ENCODE assay signal across 26 mouse cellular contexts in the genomic region with DNA sequence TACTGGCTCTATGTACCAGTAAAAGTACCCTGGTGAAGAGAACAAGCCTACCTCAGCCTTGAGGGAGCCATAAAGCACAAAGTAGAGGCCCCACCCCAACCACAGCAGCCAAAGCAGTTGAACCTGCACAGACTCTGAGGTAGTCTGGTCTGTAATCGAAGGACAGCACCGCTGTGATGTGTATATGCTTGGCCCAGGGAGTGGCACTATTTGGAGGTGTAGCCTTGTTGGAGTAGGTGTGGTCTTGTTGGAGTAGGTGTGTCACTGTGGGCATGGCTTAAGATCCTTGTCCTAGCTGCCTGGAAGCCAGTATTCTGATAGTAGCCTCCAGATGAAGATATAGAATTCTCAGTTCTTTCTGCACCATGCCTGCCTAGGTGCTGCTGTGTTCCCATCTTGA. TPM values are rescaled to one million over a fixed set of nuclear protein-coding genes. Genes with fewer than 3 reads are reported as not detected.
A peak's percentile ranks its signal among the peaks of the same experiment; 100 is the strongest.
DNase-seq lines count a peak whose midpoint lies in the region; ATAC-seq and TF ChIP-seq lines count a peak whose summit lies in the region.
"Had no signal": no experiment of that assay in that cellular context is flagged by ENCODE, and none has a peak within 500 bp of the region (broad histone marks: within the 10 kb centered on the region; RNA-seq: fewer than 3 reads in every experiment).

No protein-coding gene starts in this region.

- H3K4me1 ChIP-seq in intestine, embryonic 15.5 days (replicated peaks), result no peaks in the 10 kb centered on the region
- H3K4me1 ChIP-seq in intestine, postnatal 0 days (replicated peaks; ENCODE audit: control insufficient read depth, insufficient read depth, low read length), result no peaks in the 10 kb centered on the region
- H3K4me1 ChIP-seq in stomach, embryonic 16.5 days (ENCODE audit: control insufficient read depth, insufficient read depth, low read length), result no peaks in the 10 kb centered on the region
- no peaks in the 10 kb centered on the region for H3K4me1 ChIP-seq in embryonic facial prominence, embryonic 10.5 days
- H3K4me1 ChIP-seq: embryonic facial prominence, embryonic 12.5 days; embryonic facial prominence, embryonic 15.5 days; heart, embryonic 15.5 days had no signal

- no peak for DNase-seq in adrenal gland, adult (ENCODE audit: inconsistent age in 2 of 2, low spot score in 1 of 2)
- no peak for DNase-seq in retina, embryonic 14.5 days (ENCODE audit: low spot score)
- no peak for DNase-seq in embryonic facial prominence, embryonic 10.5 days (ENCODE audit: low spot score)
- DNase-seq: adrenal gland, adult 8-10 months; adrenal gland, postnatal 25 days; cerebellum, adult 18-20 months; cerebellum, adult 9-10 months; cerebellum, postnatal 14 days; forebrain, postnatal 0 days; gastrocnemius, adult 2 months; gastrocnemius, postnatal 25 days; heart, adult 18-20 months; heart, postnatal 10 days; heart, postnatal 36 days had no signal

- no peak for TF ChIP-seq CTCF in intestine, postnatal 0 days (IDR thresholded peaks at IDR 0.05; ENCODE audit: low read depth)

- H3K27me3 ChIP-seq in intestine, embryonic 15.5 days (replicated peaks), result no peaks in the 10 kb centered on the region
- no peaks in the 10 kb centered on the region for H3K27me3 ChIP-seq in intestine, postnatal 0 days (replicated peaks; ENCODE audit: control insufficient read depth, insufficient read depth, low read length)
- no peaks in the 10 kb centered on the region for H3K27me3 ChIP-seq in stomach, embryonic 16.5 days (ENCODE audit: control insufficient read depth, insufficient read depth, low read length)
- no peaks in the 10 kb centered on the region for H3K27me3 ChIP-seq in embryonic facial prominence, embryonic 10.5 days (replicated peaks; ENCODE audit: low read depth, poor library complexity, severe bottlenecking)
- H3K27me3 ChIP-seq: embryonic facial prominence, embryonic 12.5 days; embryonic facial prominence, embryonic 15.5 days; heart, embryonic 12.5 days; heart, embryonic 15.5 days; hindbrain, embryonic 13.5 days had no signal

- 56% methylated on average over 2 of the region's 2 CpGs for WGBS in intestine, embryonic 15.5 days
- 42% methylated on average over 2 of the region's 2 CpGs for WGBS in intestine, postnatal 0 days
- WGBS in stomach, embryonic 16.5 days, result 74% methylated on average over 2 of the region's 2 CpGs
- 84% methylated on average over 2 of the region's 2 CpGs for WGBS in embryonic facial prominence, embryonic 10.5 days

- H3K9me3 ChIP-seq in intestine, embryonic 15.5 days, result no peaks in the 10 kb centered on the region
- no peaks in the 10 kb centered on the region for H3K9me3 ChIP-seq in intestine, postnatal 0 days (ENCODE audit: control insufficient read depth)
- H3K9me3 ChIP-seq in stomach, embryonic 16.5 days (replicated peaks; ENCODE audit: control insufficient read depth, low read length), result no peaks in the 10 kb centered on the region
- no peaks in the 10 kb centered on the region for H3K9me3 ChIP-seq in embryonic facial prominence, embryonic 10.5 days
- H3K9me3 ChIP-seq: embryonic facial prominence, embryonic 12.5 days; embryonic facial prominence, embryonic 15.5 days; heart, embryonic 12.5 days; heart, embryonic 15.5 days; hindbrain, embryonic 10.5 days; hindbrain, embryonic 13.5 days had no signal

- no peak overlapping the region for H3K27ac ChIP-seq in intestine, embryonic 15.5 days
- no peak overlapping the region for H3K27ac ChIP-seq in intestine, postnatal 0 days (ENCODE audit: low read depth, low read length)
- H3K27ac ChIP-seq in stomach, embryonic 16.5 days (ENCODE audit: low read length), result no peak overlapping the region
- no peak overlapping the region for H3K27ac ChIP-seq in embryonic facial prominence, embryonic 10.5 days (replicated peaks)
- H3K27ac ChIP-seq: embryonic facial prominence, embryonic 12.5 days; embryonic facial prominence, embryonic 15.5 days; gastrocnemius, adult 2 months; heart, embryonic 15.5 days; hindbrain, embryonic 10.5 days; hindbrain, embryonic 13.5 days had no signal

- no peak overlapping the region for H3K9ac ChIP-seq in intestine, embryonic 15.5 days
- H3K9ac ChIP-seq in intestine, postnatal 0 days (ENCODE audit: low read depth, low read length), result no peak overlapping the region
- no peak overlapping the region for H3K9ac ChIP-seq in stomach, embryonic 16.5 days (ENCODE audit: low read length)
- H3K9ac ChIP-seq: embryonic facial prominence, embryonic 12.5 days; embryonic facial prominence, embryonic 15.5 days; forebrain, postnatal 0 days; heart, embryonic 12.5 days; heart, embryonic 15.5 days; hindbrain, embryonic 13.5 days had no signal

- no peaks in the 10 kb centered on the region for H3K36me3 ChIP-seq in intestine, embryonic 15.5 days
- H3K36me3 ChIP-seq in intestine, postnatal 0 days (ENCODE audit: control insufficient read depth, insufficient read depth), result no peaks in the 10 kb centered on the region
- no peaks in the 10 kb centered on the region for H3K36me3 ChIP-seq in stomach, embryonic 16.5 days (ENCODE audit: control insufficient read depth, insufficient read depth, low read length)
- H3K36me3 ChIP-seq in embryonic facial prominence, embryonic 10.5 days (replicated peaks), result no peaks in the 10 kb centered on the region
- H3K36me3 ChIP-seq: embryonic facial prominence, embryonic 12.5 days; embryonic facial prominence, embryonic 15.5 days; heart, embryonic 12.5 days; heart, embryonic 15.5 days; hindbrain, embryonic 10.5 days; hindbrain, embryonic 13.5 days had no signal

- no peak overlapping the region for H3K4me3 ChIP-seq in intestine, embryonic 15.5 days (replicated peaks)
- H3K4me3 ChIP-seq in intestine, postnatal 0 days (ENCODE audit: low read depth, low read length), result no peak overlapping the region
- no peak overlapping the region for H3K4me3 ChIP-seq in stomach, embryonic 16.5 days (replicated peaks; ENCODE audit: low read length)
- no peak overlapping the region for H3K4me3 ChIP-seq in embryonic facial prominence, embryonic 10.5 days
- H3K4me3 ChIP-seq: embryonic facial prominence, embryonic 12.5 days; embryonic facial prominence, embryonic 15.5 days; gastrocnemius, adult 2 months; heart, embryonic 12.5 days; heart, embryonic 15.5 days; hindbrain, embryonic 10.5 days; hindbrain, embryonic 13.5 days had no signal

- peak; percentile 89 for ATAC-seq in intestine, embryonic 15.5 days
- ATAC-seq in intestine, postnatal 0 days, result peak; percentile 79
- peak; percentile 50; the same call in 1 of the 2 replicates for ATAC-seq in stomach, embryonic 16.5 days (ENCODE audit: insufficient read depth, low FRiP score)
- ATAC-seq: CD4-positive, CD25-positive, alpha-beta regulatory T cell, adult 4 months; forebrain, embryonic 14.5 days; forebrain, postnatal 0 days; hindbrain, embryonic 16.5 days had no signal

- no peak overlapping the region for H3K4me2 ChIP-seq in intestine, embryonic 15.5 days (replicated peaks)
- H3K4me2 ChIP-seq in intestine, postnatal 0 days (replicated peaks; ENCODE audit: low read depth), result no peak overlapping the region
- no peak overlapping the region for H3K4me2 ChIP-seq in stomach, embryonic 16.5 days (ENCODE audit: low read depth, low read length)
- H3K4me2 ChIP-seq: embryonic facial prominence, embryonic 12.5 days; embryonic facial prominence, embryonic 15.5 days; heart, embryonic 12.5 days; heart, embryonic 15.5 days; hindbrain, embryonic 13.5 days had no signal

RNA-seq across cellular contexts. Expression of gene Plxna1, which starts 29.8 kb away (rescaled TPM):
- 14.7 and 17.5 TPM in 2 replicates for polyA plus RNA-seq in intestine, embryonic 15.5 days (2015; fragmentation: Nextera tagmentation; extraction: Ambion mirVana)
- polyA plus RNA-seq in intestine, postnatal 0 days (2015; fragmentation: Nextera tagmentation; extraction: Ambion mirVana), result 8.7 and 9.2 TPM in 2 replicates
- 9.3 and 10.0 TPM in 2 replicates for polyA plus RNA-seq in stomach, embryonic 16.5 days (2015; fragmentation: Nextera tagmentation; extraction: Ambion mirVana)
- 24.9 and 25.5 TPM in 2 replicates for polyA plus RNA-seq in embryonic facial prominence, embryonic 10.5 days (2016; fragmentation: Nextera tagmentation; extraction: Ambion mirVana)
